Mouse (Mus musculus) left cerebral cortex, adult 9 months (tissue): ENCODE measurements at regions not wholly inside any gene's neighbourhood (a gene's known extent, or its start where the extent isn't known, plus 50 kb on each side); places are given as distances from the start of the nearest gene placed in this dataset.

Source experiments
- DNase-seq, 2 experiments: peaks; one replicate each; pipeline ENCODE4 v3.0.0; 2022; ENCODE audit warnings: low spot score in 2 of 2

DNA sequence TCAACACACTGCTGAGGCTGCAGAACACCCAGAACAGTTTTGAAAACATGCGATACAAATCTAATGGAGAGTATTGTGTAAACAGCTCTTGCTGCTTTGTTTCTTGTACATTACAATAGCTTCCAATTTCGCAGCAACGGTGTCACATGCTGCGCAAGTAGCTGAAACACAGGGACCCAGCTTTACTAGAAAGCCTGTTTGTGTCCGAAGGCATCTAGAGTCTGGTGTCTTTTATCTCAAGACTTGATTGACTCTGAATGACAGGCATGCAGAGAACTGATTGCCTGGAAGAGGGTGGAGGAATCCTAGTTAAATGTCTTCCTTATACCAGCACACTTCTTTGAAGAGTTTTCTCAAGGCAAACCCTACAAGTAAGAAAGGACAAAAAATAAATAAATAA, 66.1 kb upstream of the Fgf10 start:
- no peak for DNase-seq

GRCm38 (mm10) chr13:118596856-118597255, 72.7 kb upstream of the Fgf10 start:
- DNase-seq = peak in 1 of 2 experiments; percentile 8

DNA sequence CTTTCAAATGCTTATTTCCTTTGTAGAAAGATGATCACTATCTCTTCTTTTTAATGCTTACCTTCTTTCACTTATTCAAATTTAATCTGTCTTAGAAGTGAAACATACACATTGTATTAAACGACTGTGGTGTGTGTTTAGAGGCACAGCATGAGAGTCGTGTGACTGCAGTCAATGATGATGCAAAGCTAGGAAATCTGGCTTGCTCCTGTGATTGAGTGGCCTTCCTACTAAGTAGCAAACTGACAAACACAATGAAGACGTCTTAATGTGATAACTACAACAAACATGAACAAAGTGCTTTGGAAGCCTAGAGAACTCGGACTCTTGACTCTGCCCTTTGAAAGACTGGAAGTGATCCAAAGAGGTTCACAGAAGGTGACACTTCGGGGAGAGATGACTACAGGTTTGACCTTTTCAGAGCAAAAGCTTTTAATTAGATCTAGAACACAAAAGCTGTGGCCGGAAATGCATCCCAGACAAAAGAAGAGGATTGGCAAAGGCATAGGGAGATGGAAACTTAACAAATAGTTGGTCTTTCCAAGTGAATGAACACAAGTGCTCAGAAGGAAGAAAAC, 73.3 kb upstream of the Fgf10 start:
- no peak for DNase-seq

DNA sequence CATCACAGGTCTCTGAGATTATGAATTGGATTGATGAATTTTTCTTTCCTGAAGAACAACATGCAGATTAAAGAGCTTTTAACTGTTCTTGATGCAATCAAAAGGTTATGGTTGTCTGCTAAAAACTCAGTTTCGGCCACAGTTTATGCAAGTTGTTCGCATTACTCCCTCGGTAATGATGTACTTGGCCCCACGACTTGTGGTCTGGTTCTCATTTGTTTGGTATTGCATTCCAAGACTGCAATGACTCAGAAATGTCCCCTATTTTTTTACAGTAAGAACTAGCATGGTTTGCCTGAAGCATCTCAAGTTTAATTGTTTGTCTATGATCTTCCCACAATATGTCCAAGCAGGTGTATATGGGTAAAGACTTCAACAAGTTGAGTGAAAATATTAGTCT, 77.5 kb upstream of the Fgf10 start:
- DNase-seq = no peak

- no peak for DNase-seq
Observed at GRCm38 (mm10) chr13:118572555-118572954, 97.0 kb upstream of the Fgf10 start.

- DNase-seq = no peak
Observed at GRCm38 (mm10) chr13:118565219-118565833, 104.3 kb upstream of the Fgf10 start.

GRCm38 (mm10) chr13:118558966-118559365, 110.6 kb upstream of the Fgf10 start:
- no peak for DNase-seq

GRCm38 (mm10) chr13:118552029-118552428, 117.6 kb upstream of the Fgf10 start:
- no peak for DNase-seq

- no peak for DNase-seq
Observed at GRCm38 (mm10) chr13:118538742-118539141, 130.8 kb upstream of the Fgf10 start.

- DNase-seq = no peak
Observed at GRCm38 (mm10) chr13:118513961-118514360, 126.9 kb upstream of the Mrps30 start.

DNA sequence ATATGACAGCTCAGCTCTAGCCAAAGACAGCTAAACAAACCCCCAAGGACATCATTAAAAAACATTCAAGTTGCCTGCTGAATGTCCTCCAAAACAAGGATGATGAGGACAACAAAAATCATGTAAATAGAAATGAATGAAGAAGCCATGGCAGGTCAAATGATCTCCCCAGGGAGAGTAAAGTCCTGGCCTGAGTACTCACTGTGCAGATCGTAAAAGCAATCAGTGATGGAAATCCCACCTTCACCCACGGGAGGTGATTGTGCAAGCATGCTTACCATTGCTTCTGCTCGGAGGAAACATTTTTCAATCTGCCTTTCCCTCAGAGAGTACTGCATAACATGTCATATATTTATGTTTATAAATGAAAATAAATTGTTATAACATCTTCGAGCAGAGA, 119.1 kb upstream of the Mrps30 start:
- DNase-seq = no peak

GRCm38 (mm10) chr13:118490610-118491009, 103.6 kb upstream of the Mrps30 start:
- no peak for DNase-seq

DNA sequence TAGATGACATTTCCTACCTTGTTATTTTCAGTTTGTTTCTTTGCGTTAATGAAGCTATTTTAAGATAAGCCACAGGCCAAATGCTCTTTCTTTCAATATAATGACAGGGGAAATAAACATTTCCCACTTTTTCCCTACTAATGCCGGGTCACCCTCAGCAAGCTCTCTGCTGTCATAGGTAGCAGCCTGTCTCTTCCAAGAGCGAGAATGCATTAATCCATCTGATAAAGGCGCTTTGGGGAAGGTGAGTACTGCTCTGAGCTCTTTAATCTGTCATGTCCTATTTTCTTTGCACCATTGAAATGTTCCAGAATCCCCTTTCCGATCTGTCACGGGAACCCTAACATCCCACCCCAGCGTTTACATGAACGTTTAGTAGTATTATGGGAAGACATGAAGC, 96.0 kb upstream of the Mrps30 start:
- no peak for DNase-seq

GRCm38 (mm10) chr13:118480237-118480636, 93.2 kb upstream of the Mrps30 start:
- no peak for DNase-seq

DNA sequence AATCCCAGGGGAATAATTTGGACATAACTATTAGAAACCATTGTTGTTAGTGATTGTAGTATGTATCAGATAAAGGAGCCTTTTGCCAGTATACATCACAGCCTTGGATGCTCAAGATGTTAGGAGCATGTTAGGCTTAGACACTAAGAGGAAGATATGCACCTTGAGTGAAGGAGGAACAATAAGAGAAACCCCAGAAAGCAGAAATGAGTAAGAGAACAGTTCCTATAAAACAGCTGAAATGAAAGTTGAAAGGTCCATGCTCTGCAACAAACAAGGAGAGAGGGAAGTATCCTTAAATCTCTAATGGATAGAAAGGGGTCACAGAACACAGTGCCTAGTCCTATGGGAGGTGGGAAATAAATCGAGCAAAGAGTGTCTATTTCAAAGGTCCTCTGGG, 91.4 kb upstream of the Mrps30 start:
- no peak for DNase-seq

GRCm38 (mm10) chr13:118472578-118472977, 85.5 kb upstream of the Mrps30 start:
- no peak for DNase-seq

DNA sequence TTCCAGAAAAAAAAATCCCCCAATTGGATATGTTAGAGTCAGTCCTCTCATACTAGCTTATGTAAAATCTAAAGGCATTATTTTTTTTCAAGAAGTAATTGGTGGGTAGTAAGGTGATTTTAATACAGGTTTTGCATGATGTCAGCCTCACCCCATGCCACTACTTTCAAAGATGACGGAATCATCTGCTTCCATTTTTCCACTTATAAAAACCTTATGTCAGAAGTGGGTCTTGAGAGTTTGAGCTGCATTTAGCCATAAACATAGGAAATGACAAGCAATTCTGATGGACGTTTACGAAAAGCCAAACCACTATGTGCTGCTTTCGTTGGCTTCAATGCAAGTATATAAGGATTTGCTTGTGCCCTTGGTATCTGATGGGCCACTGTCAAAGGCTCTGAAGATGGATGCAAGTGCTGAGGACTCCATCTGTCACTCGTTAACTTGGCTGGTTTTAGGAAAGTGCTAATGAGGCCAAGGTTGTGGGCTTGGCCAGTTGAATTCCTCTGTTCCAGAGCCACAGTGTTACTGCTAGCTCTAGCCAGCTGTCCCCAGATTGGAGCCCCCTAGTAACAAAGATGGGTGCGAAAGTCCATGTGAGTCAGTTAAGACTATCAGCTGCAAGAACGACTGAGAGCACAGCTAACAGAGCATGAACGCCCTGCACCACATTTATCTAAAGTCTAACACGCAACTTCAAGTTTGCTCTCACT, 72.8 kb upstream of the Mrps30 start:
- DNase-seq = no peak

GRCm38 (mm10) chr13:118448977-118449705, 62.1 kb upstream of the Mrps30 start:
- no peak for DNase-seq

DNA sequence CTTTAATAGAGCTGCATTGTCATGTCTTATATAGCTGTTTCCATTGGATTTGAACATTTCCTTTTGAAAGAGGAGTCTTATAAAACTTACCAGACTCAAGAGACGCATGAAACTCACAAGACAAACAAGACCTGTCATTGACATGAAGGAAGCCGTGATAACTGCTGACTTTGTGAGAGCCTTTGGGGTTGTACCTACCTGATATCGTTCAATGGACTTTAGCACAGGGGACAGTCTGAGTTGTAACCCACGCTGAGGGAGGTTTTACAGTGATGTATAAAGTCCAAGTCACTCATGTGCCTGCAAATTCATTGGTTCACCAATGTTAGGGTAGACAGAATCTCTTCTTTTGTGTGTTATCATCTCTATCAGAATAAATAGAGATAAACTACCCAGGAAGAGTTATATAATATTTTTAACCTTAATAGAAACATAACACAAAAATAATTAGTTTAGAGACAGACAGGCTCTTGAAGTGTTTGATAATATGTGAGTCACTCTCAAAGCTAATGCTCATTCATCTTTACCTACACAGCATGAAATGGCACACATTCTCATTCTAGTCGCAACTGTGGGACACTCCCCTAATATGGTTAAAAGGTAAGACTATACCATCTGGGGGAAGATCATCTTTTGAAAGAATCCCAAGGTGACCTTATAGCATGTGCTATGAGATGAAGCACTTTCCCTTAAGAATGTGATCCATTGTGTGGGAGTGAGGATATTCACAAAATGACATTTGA, 54.4 kb upstream of the Mrps30 start:
- DNase-seq = no peak
